Mouse (Mus musculus): ENCODE measurements around the gene Ptprn2. TPM values are rescaled to one million over a fixed set of nuclear protein-coding genes. Genes with fewer than 3 reads are reported as not detected.

Gene Ptprn2
- polyA plus RNA-seq, 3 experiments from 2014 or later: 0.14 TPM; not detected in 2

DNA sequence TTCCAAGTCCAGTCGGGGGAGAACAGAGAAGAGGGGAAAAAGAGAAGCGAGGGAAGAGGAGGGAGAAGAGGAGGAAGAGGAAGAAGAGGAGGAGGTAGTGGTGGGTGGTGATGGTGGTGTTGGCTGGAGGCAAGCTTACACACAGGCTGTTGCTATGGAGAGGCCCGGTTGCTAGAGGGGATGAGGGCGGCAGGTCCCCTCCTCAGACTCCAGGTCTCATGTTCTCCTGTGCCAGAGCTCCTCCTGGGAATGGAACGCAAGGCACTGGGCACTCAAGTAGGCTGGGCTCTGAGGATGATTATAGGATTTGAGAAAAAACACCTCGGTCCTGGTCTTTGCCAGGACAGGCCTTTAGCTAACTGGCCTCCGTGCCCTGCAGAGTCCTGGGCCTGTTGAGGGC is 666.1 kb downstream of the Ptprn2 start:
- no peak for ATAC-seq

DNA sequence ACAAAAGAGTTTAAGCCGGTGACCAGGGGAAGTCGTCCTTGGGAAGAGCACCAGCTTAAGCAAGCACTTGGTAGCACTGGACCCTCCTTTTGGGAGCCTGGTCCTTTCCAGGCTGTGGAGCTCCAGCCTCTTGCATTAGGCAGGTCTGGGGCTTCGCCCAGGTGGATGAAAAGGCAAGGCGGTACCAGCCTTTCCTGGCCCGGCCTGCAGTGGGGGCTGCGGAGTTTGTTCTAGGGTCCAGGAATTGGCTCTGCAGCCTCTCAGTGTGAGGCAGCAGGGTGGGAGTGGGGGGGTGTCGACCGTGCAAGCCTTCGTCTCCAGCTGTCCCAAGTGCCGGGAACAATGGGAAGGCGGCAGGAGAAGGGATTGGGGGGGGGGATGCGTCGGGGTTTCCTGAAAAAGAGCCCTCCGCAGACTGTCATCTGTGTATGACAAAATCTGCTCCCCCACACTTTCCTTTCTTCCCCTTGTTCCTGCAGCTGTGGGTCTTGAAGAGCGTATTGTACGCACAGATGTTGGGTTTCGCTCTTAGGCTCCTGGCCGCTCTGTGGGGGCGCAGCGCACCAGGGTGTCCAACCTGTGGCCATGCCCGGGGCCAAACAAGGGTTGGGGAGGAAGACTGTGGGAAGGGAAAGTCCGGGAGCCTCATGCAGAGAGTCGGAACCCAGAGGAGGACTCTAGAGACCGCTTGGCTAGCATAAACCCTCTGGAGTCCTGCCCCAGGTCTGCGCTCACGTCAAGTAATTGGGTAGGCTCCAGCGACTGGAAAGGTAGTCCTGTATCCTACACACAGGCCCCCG is 667.0 kb downstream of the Ptprn2 start:
- ATAC-seq: no peak

- no peak for ATAC-seq
These were observed 667.6 kb downstream of the Ptprn2 start for GRCm38 (mm10) chr12:117153166-117153480.

GRCm38 (mm10) chr12:117153671-117154355 is 668.3 kb downstream of the Ptprn2 start:
- ATAC-seq: no peak

GRCm38 (mm10) chr12:117154356-117155243 is 669.1 kb downstream of the Ptprn2 start:
- ATAC-seq: no peak

- no peak for ATAC-seq
These were observed 670.0 kb downstream of the Ptprn2 start for GRCm38 (mm10) chr12:117155307-117156220.

DNA sequence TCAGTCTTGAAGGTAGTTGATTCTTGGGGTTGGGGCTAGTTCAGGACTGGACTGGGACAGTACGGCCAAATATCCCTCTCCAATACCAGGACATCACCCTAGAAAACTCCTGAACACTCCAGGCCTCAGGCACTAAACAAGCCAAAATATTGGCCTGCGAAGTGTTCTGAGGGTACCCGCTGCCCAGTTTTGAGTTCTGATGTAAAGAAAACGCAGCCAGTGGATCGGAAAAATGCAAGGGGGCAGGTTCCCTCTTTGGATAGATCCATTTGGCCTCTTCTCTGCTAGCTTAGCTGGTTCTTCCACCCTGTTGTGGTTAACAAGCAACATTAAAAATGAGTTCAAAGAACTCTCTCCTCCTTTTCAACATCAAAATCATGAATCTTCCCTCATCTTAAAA is 670.7 kb downstream of the Ptprn2 start:
- no peak for ATAC-seq

- ATAC-seq: no peak
These were observed 671.3 kb downstream of the Ptprn2 start for GRCm38 (mm10) chr12:117156786-117157185.

- ATAC-seq: no peak
These were observed 671.7 kb downstream of the Ptprn2 start for GRCm38 (mm10) chr12:117157249-117157648.

- ATAC-seq: no peak
These were observed 672.3 kb downstream of the Ptprn2 start for GRCm38 (mm10) chr12:117157660-117158386.

DNA sequence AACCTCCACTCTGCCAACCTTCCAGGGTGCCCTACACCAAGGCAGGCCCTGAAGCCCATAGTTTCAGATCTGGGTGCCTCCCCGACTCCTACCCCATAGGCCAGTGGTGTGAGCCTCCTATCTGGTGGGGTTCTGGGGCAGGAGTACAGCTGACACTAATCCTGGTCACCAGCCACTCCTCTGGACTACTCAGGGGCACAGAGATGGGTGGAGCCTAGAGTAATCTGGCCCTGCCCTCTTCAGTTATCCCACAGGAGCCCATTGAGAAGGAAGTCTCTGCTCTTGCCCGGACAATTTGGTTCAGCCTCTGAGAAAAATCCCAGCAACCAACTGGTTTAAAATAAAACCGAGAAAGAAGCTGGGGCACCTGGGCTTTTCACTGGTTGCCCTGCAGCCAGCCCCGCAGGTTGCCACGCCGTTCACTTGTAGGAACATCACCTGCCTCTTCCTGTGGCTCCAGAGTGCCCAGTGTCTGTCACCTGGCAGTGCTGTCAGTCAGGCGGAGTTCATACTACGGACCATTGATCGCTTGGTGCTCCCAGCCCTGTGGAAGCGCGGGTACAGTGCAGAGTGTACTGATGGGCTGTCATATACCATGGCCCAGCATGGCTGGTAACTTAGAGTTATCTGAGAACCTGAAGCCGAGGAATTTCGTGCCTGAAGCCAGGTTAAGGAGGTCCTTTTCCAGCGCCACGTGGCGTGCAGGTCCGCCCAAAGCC is 673.6 kb downstream of the Ptprn2 start:
- no peak for ATAC-seq

GRCm38 (mm10) chr12:117159669-117160210 is 674.2 kb downstream of the Ptprn2 start:
- ATAC-seq: no peak

DNA sequence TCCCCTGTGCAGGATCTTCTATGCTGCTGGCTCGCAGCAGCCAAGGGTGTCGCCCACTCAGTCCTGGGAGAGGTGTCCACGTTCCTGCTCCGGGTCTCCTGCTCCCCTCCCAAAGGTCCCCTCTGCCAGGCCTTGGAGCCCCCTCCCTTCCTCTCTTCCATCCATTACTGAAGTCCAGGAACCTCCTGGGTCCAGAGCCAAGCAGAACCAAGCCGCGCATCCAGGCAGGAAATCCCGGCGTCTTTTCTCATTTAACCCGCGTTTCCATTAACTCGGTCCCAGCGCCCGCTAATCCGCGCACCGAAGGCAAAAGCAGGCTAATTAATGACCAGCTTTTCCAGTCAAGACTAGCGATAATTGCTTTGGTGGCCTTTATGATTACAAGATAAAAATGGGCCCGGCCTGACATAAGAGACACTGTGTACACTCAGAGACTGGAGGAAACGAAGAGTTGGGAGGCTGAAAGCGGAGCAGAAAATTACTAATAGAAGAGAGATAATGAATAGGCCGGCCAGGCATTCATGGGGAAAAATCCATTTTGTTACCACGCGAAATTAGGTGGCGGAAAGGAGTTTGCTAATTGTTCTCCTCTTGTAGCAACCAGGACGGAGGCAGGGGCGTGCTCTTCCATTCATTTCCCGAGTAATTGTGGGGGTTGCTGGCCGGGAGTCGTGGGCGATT is 674.8 kb downstream of the Ptprn2 start:
- no peak for ATAC-seq

- no peak for ATAC-seq
These were observed 676.7 kb downstream of the Ptprn2 start for GRCm38 (mm10) chr12:117162180-117162579.

GRCm38 (mm10) chr12:117163789-117164188 is 678.3 kb downstream of the Ptprn2 start:
- ATAC-seq: no peak

- no peak for ATAC-seq
These were observed 680.7 kb downstream of the Ptprn2 start for GRCm38 (mm10) chr12:117166266-117166665.

DNA sequence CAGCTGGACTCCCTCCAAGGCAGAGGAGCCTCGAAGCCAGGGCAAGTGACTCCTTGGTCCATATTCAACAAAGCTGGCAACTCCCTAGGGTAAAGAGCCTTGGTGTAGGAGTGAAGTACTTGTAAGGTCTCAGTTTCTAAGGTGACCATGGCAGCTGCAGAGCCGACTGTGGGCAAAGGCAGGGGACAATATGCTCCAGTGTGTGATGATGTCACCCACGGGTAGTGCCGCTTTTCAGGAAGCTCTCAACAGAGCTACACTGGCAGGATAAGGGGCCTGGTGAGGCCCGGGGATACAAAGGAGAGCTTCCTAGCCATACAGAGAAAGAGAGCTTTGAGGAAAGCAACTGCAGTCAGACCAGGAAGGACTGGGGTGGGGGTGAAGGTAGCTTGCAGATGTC is 684.1 kb downstream of the Ptprn2 start:
- no peak for ATAC-seq

- ATAC-seq: no peak
These were observed 687.0 kb downstream of the Ptprn2 start for GRCm38 (mm10) chr12:117172529-117172884.

DNA sequence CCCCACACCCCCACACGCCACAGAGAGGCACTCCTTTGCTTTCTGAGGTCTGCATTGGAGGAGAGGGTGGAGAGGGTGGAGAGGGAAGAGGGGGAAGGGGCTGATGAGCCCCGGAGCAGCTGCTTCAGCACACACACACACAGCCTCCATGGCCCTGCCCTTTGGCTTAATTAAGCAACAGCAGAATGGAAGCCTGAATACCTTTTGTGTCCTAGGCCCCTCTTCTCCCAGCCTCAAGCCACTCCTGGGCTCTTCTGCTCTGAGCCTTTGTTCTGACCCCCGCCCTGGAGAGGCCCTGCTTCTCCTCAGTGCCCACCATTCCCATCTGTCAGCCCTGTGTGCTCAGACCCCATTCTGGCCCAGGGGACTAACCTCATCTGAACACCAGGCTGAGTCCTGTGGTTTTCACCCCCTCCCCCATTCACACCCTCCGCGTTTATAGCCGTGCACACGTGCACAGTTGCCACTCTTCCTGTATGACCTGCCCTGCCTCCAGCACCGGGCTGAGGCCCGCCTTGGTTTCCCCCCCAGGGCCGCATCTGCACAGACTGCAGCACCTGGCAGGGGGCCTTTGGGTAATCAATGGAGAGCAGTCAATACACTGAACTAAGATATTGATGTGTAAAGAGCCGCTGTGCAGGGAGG is 687.5 kb downstream of the Ptprn2 start:
- ATAC-seq: no peak
